Mouse (Mus musculus) CD4-positive, CD25-positive, alpha-beta regulatory T cell, adult 2 months (primary cell): ENCODE results near the gene Rpl39.
A peak's percentile ranks its signal among the peaks of the same experiment; 100 is the strongest.

ENCODE experiments used
- DNase-seq: peaks from one replicate; pipeline ENCODE4 v3.0.0-alpha.2; 2012; ENCODE audit warnings: low read depth, low spot score

Gene Rpl39

GRCm38 (mm10) chrX:37068766-37069165, 16.4 kb downstream of the Rpl39 start:
- no peak for DNase-seq

GRCm38 (mm10) chrX:37067299-37067698, 17.9 kb downstream of the Rpl39 start:
- DNase-seq: no peak

GRCm38 (mm10) chrX:37063902-37064301, 21.3 kb downstream of the Rpl39 start:
- DNase-seq: no peak

GRCm38 (mm10) chrX:37048890-37049823, 36.0 kb downstream of the Rpl39 start:
- DNase-seq: peak; percentile 11

GRCm38 (mm10) chrX:37048066-37048889, 36.9 kb downstream of the Rpl39 start, which contains the start of gene Sowahd:
Gene Sowahd, plus strand, starts transcription at chrX:37048845.
- peak; percentile 3 for DNase-seq

- peak; percentile 69 for DNase-seq
Measured at GRCm38 (mm10) chrX:37042726-37043125, 42.5 kb downstream of the Rpl39 start.
